Mouse (Mus musculus) megakaryocyte, embryonic 14.5 days (primary cell): ENCODE data around the gene Oaz3.

Experiments
- FLI1 ChIP-seq: IDR thresholded peaks from 2 replicates; pipeline ENCODE4 v1.6.1; 2012; ENCODE audit warnings: low read length, inconsistent platforms, mixed read lengths
- GATA1 ChIP-seq: IDR thresholded peaks from 3 replicates; pipeline ENCODE4 v1.6.1; 2012; ENCODE audit warnings: mixed read lengths, low read length, inconsistent platforms, borderline replicate concordance

GRCm38 (mm10) chr3:94473567-94474232, 30.0 kb upstream of the Oaz3 start:
- TF ChIP-seq GATA1 (no peak), FLI1 (no peak)
